Mouse (Mus musculus) megakaryocyte, adult 5-6 weeks (primary cell): ENCODE measurements around the gene Pum1. TPM values are rescaled to one million over a fixed set of nuclear protein-coding genes. Genes with fewer than 3 reads are reported as not detected.

Experiments
- ATAC-seq: 2 replicates; pipeline ENCODE4 v1.8.0; 2016; ENCODE audit warnings: mild to moderate bottlenecking, inconsistent platforms; ENCODE audit not compliant: poor library complexity, severe bottlenecking
- total RNA-seq, 2 experiments: library from RNA; stranded (forward) in 1 of 2; stranded (reverse) in 1 of 2; fragments of 153-499, 151-499 nt in 1 of 2; fragments of 221-1000, 200-1000 nt in 1 of 2; gene quantifications; 2 replicates each; pipeline versions ENCODE4 v1.2.3 to v1.2.4; 2015 to 2017

The Pum1 gene
- total RNA-seq, 2 experiments from 2014 or later: 31.4 to 37.2 TPM

- ATAC-seq: no peak
Measured at GRCm38 (mm10) chr4:130809784-130810183, 146.7 kb downstream of the Pum1 start.

GRCm38 (mm10) chr4:130810845-130811244 lies 147.7 kb downstream of the Pum1 start:
- no peak for ATAC-seq

- ATAC-seq: no peak
Measured at GRCm38 (mm10) chr4:130811385-130811784, 148.3 kb downstream of the Pum1 start.

DNA sequence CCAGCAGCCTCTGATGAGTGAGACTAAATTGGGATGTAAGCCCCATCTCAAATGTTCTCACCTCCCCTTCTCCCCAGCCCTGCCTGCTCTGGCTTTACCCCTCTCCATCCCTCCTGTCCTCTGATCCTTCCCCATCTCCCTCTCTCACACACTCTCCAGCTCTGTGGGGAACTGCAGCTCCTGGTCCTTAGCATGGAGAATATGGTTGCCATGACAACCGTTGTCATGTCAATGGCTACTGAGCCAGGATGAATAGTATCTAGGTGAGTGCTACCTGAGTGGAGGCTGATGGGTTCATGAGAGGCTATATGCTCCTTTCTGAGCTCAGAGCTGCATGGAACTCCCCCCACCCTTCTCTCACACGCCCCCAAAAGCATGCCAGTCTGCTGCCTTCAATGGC lies 150.8 kb downstream of the Pum1 start:
- no peak for ATAC-seq

- ATAC-seq: no peak
Measured at GRCm38 (mm10) chr4:130814742-130815330, 151.7 kb downstream of the Pum1 start.

DNA sequence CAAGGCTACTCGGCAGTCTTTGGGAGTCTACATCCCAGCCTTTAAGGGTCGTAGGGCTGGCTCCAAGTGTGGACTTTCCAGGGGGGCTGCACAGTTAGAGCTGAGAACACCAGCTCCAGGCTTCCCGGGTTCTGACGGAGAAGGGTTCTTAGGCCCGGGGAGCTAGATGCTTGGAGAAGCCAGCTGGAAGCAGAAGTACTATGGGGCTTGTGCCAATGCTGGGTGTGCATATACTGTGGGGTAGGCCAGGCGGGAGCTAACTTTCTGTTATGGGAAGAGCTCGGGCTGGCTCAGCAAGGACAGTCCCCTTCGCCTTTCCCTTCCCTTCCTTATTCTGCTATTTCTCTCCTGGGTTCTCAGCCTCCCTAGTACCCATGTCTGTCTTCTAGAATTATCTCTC lies 152.7 kb downstream of the Pum1 start:
- no peak for ATAC-seq

DNA sequence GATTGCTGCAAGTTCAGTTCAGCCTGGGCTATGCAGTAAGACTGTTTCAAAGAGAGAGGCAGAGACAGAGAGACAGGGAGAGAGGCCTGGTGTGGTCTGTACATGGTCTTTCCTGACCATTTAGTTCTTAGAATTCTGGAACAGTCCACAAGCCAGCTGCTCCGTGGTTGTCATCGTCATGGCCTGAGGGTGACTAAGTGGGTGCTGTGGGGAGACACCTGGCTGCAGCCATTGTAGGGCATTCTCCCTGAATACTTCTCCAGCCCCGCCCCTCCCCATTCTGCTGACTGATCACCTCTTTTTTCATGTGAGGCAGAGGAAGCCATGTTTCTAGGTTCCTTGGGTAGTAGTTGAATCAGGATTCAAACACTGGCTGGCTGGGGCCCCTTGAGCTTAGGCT lies 156.7 kb downstream of the Pum1 start:
- ATAC-seq: no peak

GRCm38 (mm10) chr4:130820594-130821255 lies 157.6 kb downstream of the Pum1 start:
- ATAC-seq: no peak

DNA sequence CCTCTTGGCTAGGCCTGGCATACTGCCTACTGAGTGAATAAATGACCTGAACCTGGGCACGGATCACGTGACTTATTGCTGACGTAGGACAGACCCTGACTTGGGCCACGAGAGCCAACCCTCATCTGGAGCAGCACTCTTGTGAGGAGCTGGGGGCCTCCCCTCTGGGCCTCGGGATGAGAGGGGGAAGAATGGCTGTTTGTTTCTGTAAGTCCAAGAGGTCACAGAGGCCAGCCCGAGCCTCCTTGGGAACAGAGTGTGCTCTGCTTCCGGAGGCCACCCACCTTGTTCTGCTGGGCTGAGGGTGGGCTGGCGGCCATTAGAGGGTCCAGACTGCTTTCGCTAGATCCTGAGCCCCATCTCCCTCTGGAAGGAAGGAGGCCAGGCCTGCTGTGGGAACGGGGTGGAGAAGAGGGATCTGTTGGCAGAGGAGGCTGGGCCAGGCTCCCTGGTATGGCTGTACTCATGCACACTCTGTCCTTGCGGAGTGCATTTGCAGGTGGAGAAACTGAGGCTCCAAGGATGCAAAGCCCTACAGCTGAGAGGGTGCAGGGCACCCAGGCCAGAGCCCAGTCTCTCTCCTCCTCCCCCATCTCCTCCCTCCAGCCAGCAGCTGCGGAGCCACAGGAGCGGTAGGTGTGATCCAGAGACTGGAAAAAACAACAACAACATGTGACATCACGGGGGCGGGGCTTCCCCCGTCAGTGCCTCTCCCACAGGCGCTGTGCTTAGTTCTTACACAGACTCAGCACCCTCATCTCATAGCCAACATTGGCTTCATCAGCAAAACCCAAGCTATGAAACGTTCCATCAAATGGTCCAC lies 165.9 kb downstream of the Pum1 start:
- ATAC-seq: no peak

Other genes starting within 250 kb of the Pum1 start
- gene Nkain1, start 89.1 kb upstream of the Pum1 start, total RNA-seq (2015): not detected in 2 replicates
- not detected in 2 replicates for gene Nkain1, start 89.1 kb upstream of the Pum1 start, total RNA-seq (2017)
- 22.6 and 31.3 TPM in 2 replicates for gene Sdc3, start 129.2 kb downstream of the Pum1 start, total RNA-seq (2015)
- 13.6 and 20.2 TPM in 2 replicates for gene Sdc3, start 129.2 kb downstream of the Pum1 start, total RNA-seq (2017)
- 1,039 and 1,095 TPM in 2 replicates for gene Laptm5, start 249.8 kb downstream of the Pum1 start, total RNA-seq (2015)
- gene Laptm5, start 249.8 kb downstream of the Pum1 start, total RNA-seq (2017): 312 and 362 TPM in 2 replicates